Mouse (Mus musculus): ENCODE results near the gene Fgd2.

Fgd2 gene

GRCm38 (mm10) chr17:29425345-29425744 is 64.6 kb downstream of the Fgd2 start:
- 88% methylated on average over 9 of the region's 9 CpGs for WGBS

- WGBS, result 63% methylated on average over 8 of the region's 8 CpGs
Observed at GRCm38 (mm10) chr17:29428213-29428612, 67.5 kb downstream of the Fgd2 start.

GRCm38 (mm10) chr17:29428826-29429225 is 68.1 kb downstream of the Fgd2 start:
- WGBS, result 47% methylated on average over 2 of the region's 2 CpGs

Measured in cerebral cortex, adult 2 months (tissue).